Mouse (Mus musculus) adrenal gland (tissue): ENCODE measurements around the gene Ilk.

Experiments used
- intact Hi-C: fragments of 180-260 bp; cut with DNase I; formaldehyde crosslinking; loops from one replicate; pipeline ENCODE4 v1.15.1; 2025
- long read RNA-seq, 2 experiments: library from polyadenylated mRNA; unstranded; transcript quantifications; one replicate each; pipeline ENCODE4 v2.0.0; 2020; ENCODE audit warnings: borderline replicate concordance in 1 of 2; ENCODE audit not compliant: insufficient replicate concordance in 1 of 2

The Ilk gene
- long read RNA-seq, experiment 1, transcript Ilk-212 (13 exons, 1,749 nt) = minor isoform, 7 of 164 reads
- long read RNA-seq, experiment 1, transcript Ilk-201 (13 exons, 1,795 nt) = major isoform, 119 of 164 reads
- long read RNA-seq, experiment 1, partial matches to known transcripts = 24 of 164 reads
- long read RNA-seq, experiment 1, other reads (novel, unspliced or antisense) = 14 of 164 reads
- long read RNA-seq, experiment 2, transcript Ilk-212 (13 exons, 1,749 nt) = minor isoform, 7 of 177 reads
- long read RNA-seq, experiment 2, transcript Ilk-201 (13 exons, 1,795 nt) = major isoform, 138 of 177 reads
- long read RNA-seq, experiment 2, partial matches to known transcripts = 19 of 177 reads
- long read RNA-seq, experiment 2, other reads (novel, unspliced or antisense) = 12 of 177 reads

DNA sequence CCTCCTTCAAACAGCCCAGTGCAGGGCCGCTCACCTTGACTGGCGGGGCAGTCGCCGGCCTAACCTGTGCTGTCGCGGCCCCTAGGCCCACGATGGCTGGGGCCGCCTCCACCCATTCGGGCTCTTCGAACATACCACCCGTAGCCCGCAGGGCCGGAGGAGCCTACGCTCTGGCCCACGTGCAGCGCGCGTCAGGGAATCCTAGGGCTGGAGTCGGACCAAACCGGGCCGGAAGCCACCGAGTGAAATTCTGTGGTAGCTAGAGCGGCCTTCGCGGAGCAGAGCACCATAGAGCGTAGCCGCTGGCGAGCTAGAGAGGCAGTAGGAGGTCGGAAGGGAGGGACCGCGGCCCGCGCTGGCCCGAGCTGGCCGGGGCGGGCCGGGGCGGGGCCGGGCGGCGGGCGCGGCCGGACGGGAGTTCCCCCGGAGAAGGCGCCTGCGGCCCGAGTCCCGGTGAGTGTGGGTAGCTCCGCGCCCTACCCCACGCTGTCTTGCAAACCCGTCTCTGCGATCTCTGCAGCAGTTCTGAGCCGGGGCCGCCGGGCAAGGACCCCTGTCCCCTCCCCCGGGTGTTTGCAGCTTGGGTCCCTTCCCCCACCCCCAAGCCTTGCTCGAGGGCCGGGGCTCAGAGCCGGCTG lies at the start of gene Ilk:
Ilk (plus strand) TSS at position 329 of the 638 bp plus-strand sequence.
- intact Hi-C loops = loop anchor here (2.0 to 10.0 kb wide), 2 partner anchors 74 to 182 kb away; partner anchors contain the start of genes Mrpl17 and Smpd1

DNA sequence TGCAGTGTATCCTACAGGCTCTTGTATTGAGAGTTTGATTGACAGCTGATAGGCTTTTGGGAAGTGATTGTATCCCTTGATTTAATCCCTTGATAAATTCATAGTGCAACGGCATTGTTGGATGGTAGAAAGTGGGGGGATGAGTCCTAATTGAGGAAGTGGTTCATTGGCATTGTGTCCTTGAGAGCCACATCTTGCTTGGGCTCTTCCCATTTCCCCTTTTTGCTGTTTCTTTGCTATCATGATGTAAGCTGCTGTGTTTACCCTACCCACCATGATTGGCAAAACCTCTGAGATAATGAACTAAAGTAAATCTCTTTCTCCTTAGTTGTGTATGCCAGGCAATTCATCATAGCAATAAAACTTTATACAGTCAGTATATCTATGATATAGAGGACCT lies 45.5 kb upstream of the Ilk start:
- intact Hi-C loops = no loop called here

DNA sequence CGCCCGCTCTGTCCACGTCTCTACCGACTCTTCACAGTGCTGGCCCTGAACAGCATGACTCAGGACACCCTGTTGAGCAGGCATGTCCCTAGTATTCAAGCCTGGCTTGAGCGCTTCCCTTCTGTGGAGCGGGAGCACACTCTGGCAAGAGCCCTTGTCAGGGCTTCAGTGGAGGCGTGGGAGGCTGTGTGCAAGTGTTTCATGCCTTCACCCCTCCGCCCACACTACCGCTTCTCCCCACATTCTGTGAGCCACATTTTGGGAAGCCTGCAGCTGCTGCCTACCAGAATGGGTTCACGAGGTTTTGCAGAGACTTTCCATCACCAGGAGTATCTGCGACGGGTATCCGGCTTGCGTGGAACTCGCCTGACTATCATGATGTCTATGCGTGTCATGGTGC lies 33.2 kb upstream of the Ilk start:
- intact Hi-C loops = no loop called here

DNA sequence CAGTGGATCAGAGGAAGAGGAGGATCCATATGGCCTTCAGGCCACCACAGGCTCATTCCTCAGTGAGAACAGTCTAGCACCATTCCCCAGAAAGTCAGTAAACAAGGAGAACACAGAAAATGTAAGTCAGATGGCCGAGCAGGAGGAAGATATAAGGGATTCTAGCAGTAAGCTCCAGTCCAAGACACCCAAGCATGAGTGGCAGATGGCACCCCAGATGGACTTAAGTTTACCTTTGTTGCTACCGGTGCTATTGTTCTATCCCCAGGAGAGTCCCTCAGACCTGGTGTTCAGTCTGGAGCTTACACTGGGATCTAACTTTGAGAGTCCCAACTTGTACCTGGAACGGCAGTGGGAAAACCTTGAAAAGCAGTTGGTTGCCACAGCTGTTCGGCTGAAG lies 32.6 kb upstream of the Ilk start:
- intact Hi-C loops = no loop called here

DNA sequence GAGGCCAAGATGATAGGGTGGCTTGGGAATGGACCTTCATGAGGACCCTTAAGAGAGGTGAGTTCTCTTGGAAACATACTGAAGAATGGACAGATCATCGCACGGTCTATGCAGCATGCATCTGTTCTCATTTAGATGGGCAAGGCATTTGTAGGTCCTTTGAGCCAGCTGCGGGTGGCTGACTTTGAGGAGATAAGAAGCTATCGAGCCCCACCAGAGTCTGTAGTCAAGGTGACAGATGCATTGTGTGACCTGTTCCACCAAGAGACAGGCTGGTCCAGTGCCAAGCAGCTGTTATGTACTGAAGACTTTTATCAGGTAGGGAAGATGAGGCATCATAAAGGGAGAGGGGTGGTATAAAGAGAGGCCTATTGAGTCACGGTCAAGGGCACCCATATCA lies 27.7 kb upstream of the Ilk start:
- intact Hi-C loops = no loop called here

DNA sequence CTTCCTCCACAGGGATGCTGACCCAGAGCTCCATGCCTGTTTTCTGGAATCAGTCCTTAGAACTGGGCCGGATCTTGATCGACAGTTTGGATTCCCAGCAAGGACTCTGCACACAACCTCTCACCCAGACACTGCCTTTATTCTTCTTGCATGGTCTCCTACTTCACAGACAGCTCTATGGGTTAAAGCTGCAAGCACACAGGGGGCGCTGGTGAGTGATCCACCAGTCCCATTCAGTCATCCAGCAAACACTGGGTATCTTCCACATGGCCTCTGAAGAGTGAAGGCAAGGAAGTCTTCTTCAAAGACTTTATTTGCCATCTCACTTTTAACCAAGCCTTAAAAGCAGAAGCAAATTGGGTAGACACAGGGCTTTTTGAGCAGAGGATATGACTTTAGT lies 21.0 kb upstream of the Ilk start:
- intact Hi-C loops = no loop called here

DNA sequence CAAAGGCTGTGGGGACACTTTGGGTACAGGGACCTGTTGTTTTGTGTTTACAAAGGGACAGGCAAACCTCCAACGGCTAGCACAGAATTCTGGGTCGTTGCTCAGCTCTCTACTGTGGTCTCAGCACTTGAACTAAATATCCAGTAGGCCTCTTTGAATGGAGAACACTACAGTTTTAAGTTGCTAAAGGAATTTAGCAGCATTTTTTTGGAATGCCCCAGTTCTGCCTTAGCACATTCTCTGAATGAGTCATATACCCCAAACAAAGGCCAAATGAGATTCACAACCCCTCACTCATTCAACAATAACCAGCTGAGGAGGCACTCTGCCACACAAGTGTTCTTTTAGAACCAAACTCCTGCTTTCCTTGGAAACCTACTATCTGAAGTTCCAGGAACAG lies 14.5 kb upstream of the Ilk start:
- intact Hi-C loops = no loop called here

DNA sequence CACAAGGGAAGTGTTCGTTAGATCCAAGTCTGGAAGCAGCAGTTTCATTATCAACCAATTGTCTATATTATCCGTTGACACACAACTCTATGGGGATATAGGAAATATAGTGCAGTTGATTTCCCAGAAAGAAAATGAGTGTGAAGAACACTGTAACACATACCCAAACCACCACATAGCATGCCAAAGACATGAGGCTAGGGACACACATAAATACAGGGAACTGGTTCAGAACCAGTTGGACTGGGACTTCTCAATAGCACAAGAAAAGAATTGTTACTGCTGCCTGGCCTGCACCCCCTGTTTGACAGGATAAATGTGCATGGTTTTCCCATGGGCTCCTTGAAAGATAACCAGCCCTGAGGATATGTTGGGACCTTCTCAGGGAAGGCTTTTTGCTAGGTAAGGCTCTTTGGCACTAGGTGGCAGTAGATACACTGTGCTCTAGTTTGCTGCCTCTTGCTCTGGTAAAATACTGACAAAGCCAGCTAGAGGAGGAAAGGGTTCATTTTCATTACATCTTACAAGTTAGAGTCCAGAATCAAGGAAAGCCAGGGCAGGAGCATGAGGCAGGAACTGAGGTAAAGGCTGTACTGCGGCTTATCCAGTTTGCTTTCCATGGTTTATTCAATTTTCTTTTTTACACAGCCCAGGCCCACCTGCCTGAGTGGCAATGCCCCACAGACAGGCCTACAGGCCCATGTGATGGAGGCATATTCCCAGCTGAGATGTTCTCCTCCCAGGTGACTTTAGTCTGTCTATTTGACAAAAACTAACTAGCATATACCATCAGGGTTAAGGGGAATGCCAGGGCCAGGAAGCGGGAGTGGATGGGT lies 10.0 kb upstream of the Ilk start:
- intact Hi-C loops = loop anchor here (2.0 kb wide), 1 partner anchor 92 kb away; no protein-coding TSS in a partner anchor

DNA sequence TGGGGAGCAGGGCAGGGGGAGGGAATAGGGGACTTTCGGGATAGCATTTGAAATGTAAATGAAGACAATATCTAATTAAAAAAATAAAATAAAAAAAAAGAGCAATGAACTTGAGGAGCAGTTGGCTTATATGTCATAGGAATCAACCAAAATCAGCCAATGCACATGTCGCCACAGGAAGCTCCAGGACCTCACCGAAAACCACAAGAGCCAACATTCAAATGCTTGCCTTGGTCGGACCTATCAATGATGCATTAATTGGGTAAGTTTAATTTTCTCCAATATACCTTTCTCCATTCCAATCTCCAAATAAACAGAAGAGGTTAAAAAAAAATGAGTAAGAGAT lies 9.4 kb upstream of the Ilk start:
- intact Hi-C loops = loop anchor here (2.0 kb wide), 1 partner anchor 92 kb away; no protein-coding TSS in a partner anchor

DNA sequence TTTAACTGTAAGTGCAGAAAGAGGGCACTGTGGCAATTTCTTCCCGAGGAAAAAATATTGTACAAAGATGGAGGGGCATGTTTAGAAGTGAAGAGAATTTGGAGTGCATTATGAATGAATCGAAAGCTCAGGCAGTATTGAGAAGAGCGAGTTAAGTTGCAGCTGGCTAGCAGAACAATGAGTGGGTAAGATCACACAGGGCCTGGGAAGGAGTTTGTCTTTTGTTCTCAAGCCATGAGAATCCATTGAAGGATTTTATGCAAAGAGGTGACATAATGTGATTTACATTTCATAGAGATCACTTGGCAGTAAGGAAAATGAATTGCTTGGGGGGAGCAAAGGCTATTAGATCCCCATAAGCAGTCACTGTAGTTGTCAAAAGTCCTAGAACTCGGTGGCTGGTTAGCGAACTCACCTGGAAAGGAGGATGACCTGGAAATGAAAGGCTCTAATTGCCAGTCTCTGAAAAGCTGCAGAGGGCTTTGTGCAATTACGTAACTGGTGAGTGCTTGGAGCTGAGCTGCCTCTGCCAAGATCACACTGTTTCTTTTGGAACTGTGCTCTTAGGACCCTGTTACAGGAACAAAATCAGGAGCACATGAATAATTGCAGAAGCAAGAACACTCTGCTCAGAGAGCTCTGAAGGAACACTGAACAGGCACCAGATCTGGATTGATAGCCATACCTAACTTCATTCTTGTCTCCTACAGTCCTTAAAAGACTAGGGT lies 7.5 kb upstream of the Ilk start:
- intact Hi-C loops = no loop called here

DNA sequence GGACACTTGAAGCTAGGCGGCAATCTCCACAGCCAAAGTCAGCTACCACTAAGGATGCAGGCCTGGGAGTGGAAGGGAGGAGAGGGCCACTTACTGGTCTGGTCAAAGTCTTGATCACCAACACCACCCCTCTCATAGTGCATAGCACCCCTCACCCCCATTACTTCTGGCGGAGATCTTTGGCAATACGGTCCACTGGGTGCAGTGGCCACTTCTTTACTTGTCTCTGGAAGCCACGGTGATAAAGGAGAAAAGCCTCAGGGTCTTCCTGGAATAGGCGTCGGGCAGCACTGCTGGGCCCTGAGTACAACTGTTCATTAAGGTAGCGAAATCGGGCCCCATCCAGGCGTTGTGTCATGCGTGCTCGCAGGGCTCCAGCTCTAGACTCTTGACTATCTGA lies 2.6 kb upstream of the Ilk start:
- intact Hi-C loops = loop anchor here (10.0 kb wide), 1 partner anchor 179 kb away; the partner anchor contains the start of gene Smpd1

DNA sequence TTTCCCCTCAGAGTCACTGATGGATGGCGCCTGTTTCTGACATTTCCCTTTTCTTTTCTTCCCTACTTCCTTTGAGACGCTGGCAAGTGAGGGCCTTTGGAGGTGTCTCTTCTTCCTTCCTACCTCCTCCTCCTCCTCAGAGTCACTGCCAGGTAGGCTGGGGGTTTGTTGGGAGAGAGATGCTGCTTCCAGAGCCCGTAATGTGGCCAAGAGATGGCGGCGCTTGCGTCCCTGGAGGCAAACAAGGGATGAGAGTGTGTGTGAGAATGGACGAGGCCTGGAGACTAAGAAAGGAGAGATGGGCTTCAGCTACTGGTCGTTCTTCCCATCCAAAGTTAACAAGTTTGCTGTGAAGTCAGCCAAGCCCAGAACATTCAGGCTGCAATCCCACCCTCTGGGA lies 1.6 kb upstream of the Ilk start:
- intact Hi-C loops = loop anchor here (10.0 kb wide), 1 partner anchor 180 kb away; the partner anchor contains the start of gene Smpd1

DNA sequence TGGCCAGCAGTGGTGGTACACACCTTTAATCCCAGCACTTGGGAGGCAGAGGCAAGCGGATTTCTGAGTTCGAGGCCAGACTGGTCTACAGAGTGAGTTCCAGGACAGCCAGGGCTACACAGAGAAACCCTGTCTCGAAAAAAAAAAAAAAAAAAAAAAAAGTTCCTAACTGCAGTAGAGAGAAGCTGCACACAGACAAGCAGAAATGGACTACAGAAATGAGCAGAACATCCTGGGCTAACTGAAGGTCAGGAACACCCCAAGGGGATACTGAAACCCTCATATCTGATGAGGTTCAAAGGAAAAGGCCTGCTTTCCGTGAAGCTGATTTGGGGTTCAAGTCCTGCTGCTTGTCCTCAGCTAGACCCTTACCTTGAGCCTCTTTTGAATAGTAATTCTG lies 928 bp upstream of the Ilk start:
- intact Hi-C loops = loop anchor here (10.0 kb wide), 1 partner anchor 181 kb away; the partner anchor contains the start of gene Smpd1

DNA sequence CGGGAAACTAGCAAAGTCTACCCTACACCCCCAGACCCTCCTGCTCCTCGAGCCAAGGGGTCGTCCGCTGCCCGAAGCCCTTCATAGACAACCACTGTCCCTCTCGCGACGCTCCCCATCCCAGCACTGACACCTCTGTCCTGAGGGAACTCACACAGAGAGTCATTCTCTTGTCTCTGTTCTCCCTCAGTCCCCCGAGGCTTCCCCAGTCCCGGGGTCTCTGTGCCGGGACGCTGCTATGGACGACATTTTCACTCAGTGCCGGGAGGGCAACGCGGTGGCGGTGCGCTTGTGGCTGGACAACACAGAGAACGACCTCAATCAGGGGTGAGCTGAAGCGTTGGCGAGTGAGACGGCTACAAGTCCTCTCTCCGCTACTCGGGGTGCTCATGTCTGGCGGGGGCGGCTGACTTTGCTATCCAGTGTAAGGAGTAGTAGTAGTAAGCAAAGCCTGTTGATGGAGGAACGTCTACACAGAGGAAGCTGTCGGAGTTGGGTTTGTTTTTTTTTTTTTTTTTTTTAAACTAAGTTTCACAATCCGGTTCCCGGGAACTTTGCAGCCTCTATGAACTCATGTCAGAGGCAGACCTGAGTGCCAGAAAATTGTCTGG lies 624 bp downstream of the Ilk start, which contains the start of gene Rrp8:
Rrp8 (minus strand) TSS at position 475 of the 611 bp plus-strand sequence.
- intact Hi-C loops = loop anchor here (2.0 to 10.0 kb wide), 2 partner anchors 74 to 182 kb away; partner anchors contain the start of genes Mrpl17 and Smpd1

DNA sequence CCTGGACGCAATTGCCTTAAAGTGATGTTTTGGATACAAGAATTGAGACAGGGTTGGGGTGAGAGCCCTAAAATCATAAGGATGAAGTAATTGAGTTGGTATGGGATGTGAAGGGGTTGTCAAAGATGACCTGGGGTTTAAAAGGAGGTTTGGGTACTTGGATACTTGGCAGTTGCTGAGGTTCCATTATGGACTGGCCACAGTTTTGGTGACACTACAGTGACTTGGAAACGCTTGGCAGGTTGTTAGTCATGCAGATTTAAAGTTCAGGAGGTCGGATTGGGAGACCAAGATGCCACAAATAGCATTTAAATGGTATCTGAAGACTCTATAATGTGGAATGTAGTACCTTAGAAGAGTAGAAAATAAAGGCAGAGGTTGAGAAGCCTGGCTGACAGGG lies 1.3 kb downstream of the Ilk start:
- intact Hi-C loops = loop anchor here (2.0 to 10.0 kb wide), 2 partner anchors 73 to 183 kb away; partner anchors contain the start of genes Mrpl17 and Smpd1

DNA sequence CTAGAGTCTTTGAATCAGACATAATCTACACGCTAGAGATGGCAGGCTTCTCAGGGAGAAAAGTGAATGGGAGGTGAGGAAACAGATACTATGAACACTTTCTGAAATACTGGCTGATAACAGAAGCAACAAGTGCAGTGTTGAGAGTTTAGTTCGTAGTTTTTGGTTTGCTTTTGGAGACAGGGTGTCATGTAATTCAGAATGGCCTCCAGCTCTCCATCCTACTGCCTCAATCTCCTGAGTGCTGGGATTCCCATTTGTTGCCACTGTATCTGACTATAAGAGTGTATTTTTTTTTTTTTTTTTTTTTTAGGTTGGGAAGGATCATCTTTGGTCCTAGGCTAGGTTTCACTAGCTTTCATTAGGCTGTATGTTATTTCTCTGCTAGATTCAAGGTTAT lies 1.9 kb downstream of the Ilk start:
- intact Hi-C loops = loop anchor here (10.0 kb wide), 1 partner anchor 183 kb away; the partner anchor contains the start of gene Smpd1

DNA sequence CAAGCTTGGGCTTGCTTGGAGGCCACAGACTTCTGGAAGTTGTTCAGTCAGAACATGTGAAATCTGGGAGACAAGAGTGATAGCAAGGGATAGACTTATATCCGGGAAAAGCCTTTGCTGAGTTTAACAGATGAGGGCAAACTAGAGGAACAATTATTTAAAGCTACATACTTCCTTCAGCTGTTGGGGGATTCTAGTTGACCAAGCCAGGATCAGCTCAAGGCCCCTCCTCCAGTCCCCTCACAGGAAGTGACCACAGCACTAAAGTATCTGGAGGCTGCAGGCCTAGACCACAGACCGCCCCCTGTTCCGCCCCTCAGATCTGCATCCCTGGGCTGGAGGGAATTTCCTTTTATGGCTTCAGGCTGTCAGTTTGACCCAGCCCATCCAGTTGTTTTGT lies 2.6 kb downstream of the Ilk start:
- intact Hi-C loops = loop anchor here (10.0 kb wide), 1 partner anchor 184 kb away; the partner anchor contains the start of gene Smpd1

DNA sequence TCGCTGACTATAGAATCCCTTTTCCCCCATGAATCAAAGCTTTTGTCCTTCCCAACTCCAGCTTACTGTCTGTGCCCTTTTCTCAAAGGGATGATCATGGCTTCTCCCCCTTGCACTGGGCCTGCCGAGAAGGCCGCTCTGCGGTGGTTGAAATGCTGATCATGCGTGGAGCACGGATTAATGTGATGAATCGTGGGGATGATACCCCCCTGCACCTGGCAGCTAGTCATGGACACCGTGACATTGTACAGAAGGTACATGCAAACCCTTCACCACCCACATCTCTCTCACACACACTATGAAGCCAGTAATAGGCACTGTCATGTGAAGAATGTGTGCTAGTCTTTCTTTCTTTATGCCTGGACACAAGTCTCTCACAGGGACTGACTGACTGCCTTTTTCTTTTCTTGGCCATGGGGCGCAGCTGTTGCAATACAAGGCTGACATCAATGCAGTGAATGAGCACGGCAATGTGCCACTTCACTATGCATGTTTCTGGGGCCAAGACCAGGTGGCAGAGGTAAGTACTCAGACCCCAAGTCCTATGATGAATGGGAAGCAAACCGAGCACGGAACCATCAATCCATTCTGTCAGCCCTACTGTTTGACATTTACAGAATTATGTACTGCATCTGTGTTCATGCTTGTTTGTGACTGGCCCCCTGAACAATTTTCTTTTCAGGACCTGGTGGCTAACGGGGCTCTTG lies 3.9 kb downstream of the Ilk start:
- intact Hi-C loops = loop anchor here (5.0 kb wide), 1 partner anchor 98 kb away; the partner anchor contains the start of genes Arfip2, Gm45799 and Timm10b

DNA sequence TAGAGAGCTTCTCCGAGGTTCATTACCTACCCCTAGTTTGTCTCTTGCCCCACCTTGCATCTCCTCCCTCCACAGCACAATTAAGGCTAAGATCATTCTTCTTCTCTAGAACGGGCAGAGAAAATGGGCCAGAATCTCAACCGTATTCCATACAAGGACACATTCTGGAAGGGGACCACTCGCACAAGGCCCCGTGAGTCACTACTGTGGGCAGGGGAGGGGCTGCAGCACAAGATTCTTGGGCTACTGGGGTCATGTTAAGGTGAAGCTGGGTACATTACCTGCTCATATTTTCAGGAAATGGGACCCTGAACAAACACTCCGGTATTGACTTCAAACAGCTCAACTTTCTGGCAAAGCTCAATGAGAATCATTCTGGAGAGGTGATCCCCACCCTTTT lies 4.5 kb downstream of the Ilk start:
- intact Hi-C loops = loop anchor here (5.0 kb wide), 1 partner anchor 99 kb away; the partner anchor contains the start of genes Arfip2, Gm45799 and Timm10b
